Mouse (Mus musculus) heart, postnatal 25 days (tissue): Measurements from ENCODE around the gene Nxph2. TPM values are rescaled to one million over a fixed set of nuclear protein-coding genes. Genes with fewer than 3 reads are reported as not detected.
"Not testable (repeated sequence)": the region's sequence is repeated elsewhere in the genome, so short reads cannot be mapped to it uniquely, and the experiment has no call there.

Experiments used
- DNase-seq: peaks from one replicate; pipeline ENCODE4 v3.0.0; 2022; ENCODE audit warnings: low spot score
- intact Hi-C: fragments of 180-260 bp; cut with DNase I; formaldehyde crosslinking; loops from one replicate; pipeline ENCODE4 v1.15.1; 2025
- total RNA-seq, 2 experiments: library from RNA; stranded (reverse); gene quantifications; 2 replicates each; pipeline ENCODE4 v1.2.3; 2021

Gene Nxph2
- not detected for total RNA-seq

- intact Hi-C loops, result no loop called here
- no peak for DNase-seq
Observed at GRCm38 (mm10) chr2:23320746-23321585, at the start of gene Nxph2. Gene Nxph2, plus strand, starts transcription at chr2:23321246.

- intact Hi-C loops, result not testable (repeated sequence)
Observed at GRCm38 (mm10) chr2:23290991-23291390, 30.1 kb upstream of the Nxph2 start.

GRCm38 (mm10) chr2:23314869-23315268, 6.2 kb upstream of the Nxph2 start:
- no peak for DNase-seq
- intact Hi-C loops, result no loop called here

More at GRCm38 (mm10) chr2:23290991-23291390, 30.1 kb upstream of the Nxph2 start:
- not testable (repeated sequence) for DNase-seq

Other genes with a start within 250 kb of the Nxph2 start
- gene Mastl, start 165.2 kb upstream of the Nxph2 start, total RNA-seq, result under 1 TPM; 0.26 to 0.48 TPM
- gene Yme1l1, start 164.9 kb upstream of the Nxph2 start, total RNA-seq, result 10 to 100 TPM; 65.4 to 74.4 TPM
- not detected for gene 4931423N10Rik, start 113.8 kb upstream of the Nxph2 start, total RNA-seq